Mouse (Mus musculus) embryo, embryonic 11.5 days (tissue): ENCODE measurements at regions not wholly inside any gene's neighbourhood (a gene's known extent, or its start where the extent isn't known, plus 50 kb on each side); places are given as distances from the start of the nearest gene placed in this dataset.

Source experiments
- DNase-seq: peaks from one replicate; pipeline ENCODE4 v3.0.0-alpha.2; 2012; ENCODE audit warnings: low read depth, low spot score

DNA sequence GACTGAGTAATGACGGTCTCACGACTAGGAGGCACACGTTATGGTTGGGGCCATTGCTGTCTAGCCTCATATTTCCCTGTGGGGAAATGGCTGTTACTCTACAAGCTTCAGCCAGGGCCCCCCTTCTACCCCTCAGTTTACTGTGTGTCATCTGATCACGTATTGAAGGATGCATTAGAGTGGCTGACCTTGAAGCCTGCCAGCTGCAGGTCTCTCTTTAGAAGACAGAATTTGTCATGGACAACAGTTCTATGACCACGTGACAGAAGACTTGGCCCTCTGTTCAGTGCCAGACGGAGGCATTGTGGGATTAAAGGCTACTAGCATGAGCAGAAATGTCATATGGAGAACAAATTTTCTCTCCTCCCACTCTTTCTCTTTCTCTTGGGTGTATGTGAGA, 115.6 kb downstream of the Gas1 start:
- no peak for DNase-seq

DNA sequence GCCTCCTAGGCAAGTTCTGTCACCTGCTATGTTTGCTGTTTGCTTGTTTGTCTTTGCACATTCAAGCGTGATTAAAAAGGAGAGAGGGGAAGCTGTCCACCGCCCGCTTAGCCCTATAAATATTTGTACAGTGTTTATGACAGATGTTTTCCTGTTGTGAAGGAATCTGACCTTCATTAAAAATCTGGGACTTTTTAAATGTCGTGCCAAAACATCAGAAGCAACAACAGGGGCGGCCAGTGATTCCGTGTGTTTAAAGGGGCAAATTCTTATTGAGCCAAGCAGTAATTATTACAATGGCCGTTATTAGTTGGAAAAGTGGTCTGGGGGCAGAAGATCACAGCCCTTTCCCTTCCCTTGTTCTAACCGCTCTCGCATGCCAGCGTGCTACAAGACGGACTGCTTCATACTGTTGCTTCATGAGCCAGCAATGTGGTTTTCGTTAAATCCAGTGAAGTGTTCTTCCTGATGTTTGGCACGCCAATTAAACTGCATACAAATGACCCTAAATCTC, 119.3 kb downstream of the Gas1 start:
- DNase-seq: no peak

DNA sequence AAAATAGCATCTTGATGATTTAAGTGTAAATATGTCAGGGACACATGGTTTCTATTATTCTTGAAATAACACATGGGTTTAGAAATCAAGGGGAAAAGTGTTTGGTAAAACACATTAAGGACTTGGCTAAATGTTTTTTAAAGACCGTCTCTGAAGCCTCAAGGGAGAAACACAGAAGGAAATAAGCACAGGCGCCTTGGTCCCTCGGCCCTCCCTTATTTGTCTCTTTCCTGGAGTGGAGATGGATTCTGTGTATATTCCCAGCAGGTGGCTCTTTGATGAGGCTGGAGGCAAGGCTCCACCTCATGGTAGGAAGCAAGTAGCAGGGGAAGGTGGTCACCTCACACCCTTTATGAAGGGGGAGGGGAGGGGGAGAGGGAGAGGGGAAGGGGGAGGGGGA, 122.6 kb downstream of the Gas1 start:
- DNase-seq: no peak

DNA sequence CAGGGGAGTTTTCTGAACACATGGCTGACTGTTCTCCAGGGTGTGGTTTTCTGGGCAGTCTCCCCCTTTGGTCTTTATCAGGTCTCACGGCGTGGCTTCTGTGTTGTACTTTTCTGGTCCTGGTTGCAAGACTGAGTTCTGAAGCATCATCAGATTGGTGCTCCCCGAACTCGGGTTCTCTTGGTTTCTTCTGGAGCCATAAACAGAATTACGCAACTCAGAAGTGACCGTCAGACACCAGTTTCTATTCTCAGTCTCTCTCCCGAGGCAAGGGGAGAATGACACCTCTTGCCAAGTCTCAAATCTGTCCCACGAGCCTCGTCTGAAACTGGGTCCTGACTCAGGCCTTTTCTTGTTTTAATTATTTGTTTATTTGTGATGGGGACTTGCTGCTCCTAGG, 123.1 kb downstream of the Gas1 start:
- DNase-seq: no peak

DNA sequence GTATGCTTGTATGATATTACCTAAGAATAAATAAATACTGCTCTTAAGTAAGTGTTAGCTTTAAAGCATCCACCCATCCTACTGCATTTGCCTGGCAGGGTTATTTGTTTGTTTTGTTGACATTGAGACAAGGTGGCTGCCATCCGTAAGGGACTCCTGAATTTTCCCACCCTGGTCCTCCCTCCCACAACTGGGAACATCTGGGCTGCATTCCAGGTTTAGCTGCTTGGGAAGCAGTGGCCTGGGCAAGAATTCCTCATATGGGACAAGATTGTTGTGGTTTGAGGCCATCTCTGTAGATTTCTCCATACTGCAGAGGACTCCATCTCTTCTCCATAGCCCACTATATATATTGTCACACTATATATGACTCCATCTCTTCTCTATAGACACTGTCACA, 125.3 kb downstream of the Gas1 start:
- DNase-seq: no peak

DNA sequence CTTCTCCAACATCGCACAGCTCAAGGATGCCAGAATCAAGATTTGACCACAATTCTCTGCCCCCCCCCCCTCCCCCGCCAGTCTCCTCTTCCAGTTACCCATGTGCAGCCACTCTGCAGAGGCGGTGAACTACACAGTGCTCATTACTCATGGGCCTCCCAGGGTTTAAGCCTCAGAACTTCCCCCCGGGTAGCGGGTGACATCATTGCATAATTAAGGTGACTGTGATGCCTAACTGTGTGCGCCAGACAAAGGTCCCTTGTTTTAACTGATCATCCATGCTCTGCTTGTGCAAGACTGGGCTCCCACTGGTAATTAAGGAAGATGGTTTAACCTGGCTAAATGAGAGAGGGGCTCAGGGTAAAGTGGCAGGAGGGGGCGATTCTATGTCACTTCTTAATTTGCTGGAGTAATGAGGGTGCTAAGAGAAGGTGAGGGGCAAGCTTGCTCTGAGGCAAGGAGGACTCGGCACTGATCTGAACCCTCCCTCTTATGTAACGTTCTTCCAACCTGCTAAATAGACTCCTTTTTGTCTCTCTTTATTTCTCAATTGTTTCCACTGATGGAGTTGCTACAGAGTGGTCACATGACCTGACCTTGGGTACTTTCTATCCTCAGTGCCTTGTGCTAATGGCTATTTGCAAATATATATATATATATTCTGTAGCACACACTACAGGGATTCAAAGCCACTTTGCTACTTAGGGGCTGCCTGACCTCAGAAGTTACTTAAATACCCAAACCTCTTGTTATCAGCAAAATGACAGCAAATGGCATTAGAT, 126.2 kb downstream of the Gas1 start:
- DNase-seq: no peak

DNA sequence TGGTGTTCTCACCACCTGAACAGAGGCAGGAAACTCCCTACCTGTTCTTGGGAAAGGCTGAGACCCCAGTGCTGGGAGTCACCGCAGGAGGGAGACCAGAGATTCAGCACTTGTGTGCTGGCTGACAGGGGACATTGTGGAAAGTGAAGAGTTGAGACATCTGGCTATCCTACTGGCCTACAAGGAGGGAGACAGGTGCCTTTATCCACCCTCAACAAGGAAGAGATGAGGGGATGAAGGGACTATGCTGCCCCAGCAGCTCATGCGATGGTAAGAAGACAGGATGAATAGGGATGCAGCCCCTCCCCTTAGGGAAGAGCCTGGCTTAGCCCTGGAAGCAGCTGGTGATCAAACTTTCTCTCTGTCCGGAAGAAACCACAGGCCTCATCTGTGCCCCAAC, 127.5 kb downstream of the Gas1 start:
- DNase-seq: no peak

DNA sequence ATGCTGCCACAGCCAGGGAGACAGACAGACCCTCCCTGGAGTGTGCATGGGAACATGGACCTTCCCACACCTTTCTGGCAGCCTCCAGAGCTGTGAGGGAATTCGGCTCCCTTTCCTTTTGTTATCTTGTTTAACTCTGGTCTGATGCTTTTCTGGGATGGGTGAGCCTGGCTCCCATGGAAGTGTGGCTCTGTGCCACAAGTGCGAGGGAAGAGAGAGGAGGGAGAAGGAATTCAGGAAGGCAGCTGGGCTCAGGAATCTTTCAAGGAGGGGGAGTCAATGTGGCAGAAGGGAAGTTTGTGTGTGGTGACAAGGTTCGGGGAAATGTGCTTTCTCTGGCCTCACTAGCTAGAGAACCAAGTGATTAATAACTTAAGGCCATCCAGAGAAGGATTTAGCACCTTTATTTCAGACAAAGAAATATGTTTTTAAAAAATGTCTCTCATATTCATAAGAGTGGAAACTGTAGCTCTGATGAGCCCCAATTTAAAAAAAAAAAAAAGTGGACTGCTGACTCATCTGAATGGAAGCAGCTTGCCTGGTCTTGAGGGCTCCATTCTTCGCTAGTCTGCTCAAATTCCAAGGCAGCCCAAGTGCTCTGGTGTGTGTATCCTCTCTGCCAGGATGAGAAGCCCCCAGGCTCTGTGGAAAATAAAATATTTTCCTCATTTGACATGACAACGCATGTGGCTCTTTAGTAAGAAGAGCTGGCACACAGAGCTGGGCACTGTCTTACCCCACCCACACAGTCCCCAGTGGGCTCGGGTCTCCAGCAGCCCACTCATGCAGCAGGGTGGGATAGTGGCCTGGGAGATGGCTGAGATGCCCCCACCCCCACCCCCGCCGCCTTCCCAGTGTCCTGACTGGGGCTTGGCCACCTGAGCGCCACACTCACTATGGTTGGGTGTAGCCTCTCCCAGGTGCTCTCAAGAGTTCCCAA, 129.1 kb downstream of the Gas1 start:
- DNase-seq: no peak

DNA sequence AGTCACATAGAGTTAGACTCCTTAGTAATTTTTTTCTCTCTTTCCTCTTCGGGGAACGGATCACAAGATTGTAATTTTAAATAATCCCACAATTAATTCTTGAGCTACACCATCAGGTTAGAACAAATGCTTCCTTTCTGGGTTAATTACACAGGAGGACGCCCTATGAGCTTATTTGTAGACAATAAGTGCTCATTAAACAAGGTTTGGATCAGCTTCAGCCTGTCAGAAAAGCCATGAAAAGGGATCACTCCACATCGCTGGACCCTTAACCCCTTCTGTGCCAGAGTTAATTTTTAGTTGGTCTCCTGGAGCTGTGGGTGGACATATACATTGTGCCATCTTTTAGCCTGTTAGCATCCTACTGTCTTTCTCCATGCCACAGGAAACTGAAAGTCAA, 131.4 kb downstream of the Gas1 start:
- no peak for DNase-seq

DNA sequence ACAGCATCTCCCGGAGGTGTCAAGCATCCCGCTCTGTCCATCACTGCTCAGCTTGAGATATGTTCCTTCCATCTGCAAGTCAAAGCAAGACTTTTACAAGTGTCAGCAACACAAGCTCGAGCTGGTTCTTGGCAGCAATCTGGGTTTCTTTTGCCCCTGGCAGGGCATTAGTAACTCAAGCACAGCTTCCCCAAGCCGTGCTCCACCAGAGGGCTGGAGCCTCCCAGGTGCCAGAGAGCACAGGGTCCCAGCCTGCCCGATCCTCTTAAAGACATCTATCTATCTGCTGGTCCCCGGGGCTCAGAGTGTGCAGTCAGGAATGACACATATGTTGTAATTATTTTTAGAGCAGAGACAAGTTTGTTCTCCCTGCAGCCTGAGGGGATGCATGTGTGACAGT, 132.3 kb downstream of the Gas1 start:
- DNase-seq: no peak

DNA sequence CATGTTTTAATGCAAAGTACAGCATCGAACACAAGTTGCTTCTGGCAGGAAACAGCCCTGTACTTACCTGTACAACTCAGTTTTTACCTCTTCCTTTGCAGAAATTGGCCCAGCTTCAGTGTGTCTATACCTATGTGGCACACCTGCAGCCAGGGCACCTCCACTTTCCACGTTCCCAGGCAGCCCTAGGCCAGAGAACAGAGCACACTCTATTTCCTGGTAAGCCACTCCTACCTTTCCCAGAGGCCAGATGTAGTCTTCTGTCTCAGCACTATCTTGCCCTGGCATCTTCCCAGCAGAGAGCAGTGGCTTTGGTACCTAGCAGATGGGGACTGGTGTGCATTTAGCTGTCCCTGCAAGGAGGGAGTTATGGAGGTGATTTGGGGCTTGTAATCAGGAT, 134.7 kb downstream of the Gas1 start:
- DNase-seq: no peak

DNA sequence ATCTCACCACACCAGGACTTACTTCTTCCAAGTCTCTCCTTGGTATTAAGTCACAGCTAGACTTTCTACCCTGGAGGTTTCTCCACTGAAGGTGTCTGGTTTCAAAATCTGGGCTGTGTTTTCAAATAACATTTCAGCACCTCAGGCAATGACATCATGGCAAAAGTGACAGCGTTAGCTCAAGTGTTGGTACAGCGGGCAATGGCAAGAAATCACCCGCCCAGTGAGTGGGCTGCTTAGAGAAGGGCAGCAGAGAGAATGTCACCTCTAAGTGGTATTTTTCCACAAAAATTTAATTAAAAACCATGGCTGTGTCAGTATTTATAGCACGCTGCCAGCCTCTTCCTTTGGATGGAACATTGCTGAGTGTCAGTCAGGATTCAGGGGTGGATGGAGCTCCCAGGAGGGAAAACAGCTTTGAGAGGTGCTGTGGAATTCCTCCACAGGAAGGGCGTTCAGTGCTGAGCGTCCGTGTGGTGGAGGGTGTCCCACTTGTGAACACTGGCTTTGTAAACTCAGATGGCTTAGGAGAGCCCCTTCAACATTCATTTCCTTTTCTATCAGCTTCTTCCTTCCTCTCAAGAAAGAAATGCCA, 141.5 kb downstream of the Gas1 start:
- no peak for DNase-seq

DNA sequence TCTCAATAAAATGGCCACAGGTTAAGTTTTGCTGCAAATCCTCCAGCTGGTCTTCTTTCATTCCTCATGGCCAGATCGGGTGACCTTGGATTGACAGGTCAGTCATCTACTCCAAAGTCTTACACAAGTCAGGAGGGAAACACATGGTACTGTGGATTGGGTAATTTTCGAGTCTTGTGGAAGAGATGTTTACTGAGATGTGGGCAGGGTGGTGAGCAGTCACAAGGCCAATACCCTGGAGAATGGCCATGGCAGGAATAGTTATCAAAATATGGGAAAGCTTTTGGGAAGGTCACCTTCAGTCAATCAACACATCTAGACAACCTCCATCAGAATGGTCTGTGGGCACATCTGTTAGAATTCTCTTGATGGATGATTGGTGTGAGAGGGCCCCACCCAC, 144.0 kb downstream of the Gas1 start:
- no peak for DNase-seq

DNA sequence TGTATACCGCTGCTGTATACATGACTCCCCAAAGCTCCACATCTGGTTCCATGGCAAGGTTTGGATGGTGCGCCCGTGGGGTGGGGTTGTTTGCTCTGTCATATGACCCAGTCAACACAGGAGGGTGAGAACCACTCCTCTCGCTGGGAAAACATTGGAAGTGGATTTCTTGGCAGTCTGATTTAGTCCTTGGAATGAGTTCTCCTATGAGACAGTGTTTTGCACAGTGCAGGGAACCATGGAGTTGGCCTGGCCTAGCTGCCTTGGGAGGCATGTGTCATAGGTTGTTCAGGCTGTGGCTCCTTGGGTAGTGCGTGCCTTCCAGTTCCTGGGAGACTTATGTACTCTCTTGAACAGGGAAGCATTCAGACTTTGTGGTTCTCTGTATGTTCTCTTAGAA, 144.6 kb downstream of the Gas1 start:
- DNase-seq: no peak

DNA sequence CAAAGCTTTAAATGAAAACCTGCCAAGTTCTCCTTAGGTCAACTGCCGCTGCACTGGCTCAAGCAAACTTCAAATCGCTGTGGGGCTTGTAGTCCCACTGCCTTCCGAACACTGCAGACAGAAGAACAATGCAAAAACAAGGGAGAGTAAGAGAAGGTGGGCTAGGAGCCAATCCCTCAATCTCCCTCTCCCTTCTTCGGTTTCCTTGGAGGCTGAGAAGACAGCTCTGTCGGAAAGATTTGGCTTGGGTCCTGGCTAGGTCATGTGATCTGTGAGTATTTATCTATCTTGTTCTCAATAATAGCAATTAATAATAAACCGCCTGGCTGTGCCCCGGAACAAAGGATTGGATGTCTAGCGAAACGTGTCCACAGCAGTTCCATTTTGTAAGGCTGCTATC, 147.6 kb downstream of the Gas1 start:
- no peak for DNase-seq

DNA sequence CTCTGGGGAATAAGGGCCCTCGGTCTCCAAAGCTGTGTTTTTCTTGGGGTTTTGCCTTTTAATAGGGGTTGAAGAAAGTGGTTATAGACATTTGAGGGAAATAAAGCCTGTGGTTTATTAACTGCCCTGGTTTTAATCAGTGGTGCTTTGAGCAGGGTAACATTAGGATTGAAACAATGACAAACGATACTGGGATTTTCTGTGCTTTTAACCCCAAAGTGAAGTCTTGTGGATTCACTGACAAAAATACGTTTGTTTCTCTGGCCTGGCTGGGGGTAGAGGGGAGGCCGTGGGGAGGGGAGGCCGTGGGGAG, 157.0 kb downstream of the Gas1 start:
- DNase-seq: no peak

DNA sequence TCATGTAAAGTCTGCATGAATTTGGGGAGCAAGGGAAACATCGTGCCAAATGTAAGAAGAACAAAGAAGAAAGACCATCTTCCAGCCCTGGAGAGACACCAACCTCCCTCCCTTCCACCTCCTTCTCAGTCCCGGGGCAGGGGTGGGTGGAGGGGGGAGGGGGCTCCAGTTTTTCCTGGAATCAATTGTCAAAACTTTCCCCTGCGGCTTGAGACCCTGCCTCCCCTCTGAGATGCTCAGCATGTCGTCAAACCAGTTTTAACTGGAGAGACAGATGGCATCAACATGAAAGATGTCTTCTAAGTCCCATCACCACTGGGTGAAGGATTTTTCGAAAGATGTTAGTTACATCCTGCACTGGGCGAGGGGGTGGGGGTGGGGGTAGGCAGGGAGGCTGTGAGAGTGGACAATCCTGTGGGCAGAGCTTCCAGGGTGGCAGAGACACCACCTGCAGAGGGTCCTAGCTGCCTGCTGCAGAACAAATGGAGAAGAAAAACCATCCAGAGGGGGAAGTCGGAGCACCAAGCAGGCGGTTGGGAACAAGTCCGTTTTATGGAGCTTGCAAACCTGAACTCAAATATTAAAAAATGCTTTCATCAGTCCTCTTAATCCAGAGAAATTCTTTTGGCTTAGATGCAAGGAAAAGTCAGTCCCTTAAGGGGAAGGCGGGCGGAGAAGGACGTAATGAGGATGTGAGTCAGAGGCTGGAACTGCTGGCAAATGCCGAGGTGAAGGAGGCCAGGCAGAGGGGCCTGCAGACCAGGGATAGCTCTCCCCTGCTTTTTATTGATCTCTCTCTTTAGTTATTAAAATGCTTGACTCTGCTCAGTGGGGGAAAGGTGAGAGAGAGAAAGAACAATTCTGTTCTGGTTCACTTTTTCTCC, 157.6 kb downstream of the Gas1 start:
- no peak for DNase-seq

DNA sequence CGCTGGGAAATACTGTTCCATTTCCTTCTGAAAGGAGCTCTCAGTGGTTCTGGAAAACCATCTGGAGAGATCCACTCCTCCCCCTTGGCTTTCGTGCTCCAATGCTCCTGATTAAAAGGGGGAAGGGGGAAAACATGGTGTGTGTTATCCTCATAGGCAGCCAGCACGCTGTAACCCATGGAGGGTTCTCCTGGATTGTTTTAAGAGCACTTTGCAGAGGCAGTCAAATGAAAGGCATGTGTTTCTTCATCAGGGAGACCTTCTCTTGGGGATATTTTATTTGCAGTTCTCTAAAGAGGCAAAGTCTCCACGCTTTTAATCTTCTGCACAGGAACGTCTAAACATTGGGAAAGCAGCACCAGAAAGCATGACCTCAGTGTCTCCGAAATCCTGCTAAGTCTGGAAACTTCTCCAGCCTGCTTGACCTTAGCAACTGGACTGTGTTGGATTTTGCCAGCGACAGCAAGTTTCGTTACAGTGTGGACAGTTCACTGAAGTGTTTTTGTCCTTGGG, 161.3 kb downstream of the Gas1 start:
- no peak for DNase-seq

DNA sequence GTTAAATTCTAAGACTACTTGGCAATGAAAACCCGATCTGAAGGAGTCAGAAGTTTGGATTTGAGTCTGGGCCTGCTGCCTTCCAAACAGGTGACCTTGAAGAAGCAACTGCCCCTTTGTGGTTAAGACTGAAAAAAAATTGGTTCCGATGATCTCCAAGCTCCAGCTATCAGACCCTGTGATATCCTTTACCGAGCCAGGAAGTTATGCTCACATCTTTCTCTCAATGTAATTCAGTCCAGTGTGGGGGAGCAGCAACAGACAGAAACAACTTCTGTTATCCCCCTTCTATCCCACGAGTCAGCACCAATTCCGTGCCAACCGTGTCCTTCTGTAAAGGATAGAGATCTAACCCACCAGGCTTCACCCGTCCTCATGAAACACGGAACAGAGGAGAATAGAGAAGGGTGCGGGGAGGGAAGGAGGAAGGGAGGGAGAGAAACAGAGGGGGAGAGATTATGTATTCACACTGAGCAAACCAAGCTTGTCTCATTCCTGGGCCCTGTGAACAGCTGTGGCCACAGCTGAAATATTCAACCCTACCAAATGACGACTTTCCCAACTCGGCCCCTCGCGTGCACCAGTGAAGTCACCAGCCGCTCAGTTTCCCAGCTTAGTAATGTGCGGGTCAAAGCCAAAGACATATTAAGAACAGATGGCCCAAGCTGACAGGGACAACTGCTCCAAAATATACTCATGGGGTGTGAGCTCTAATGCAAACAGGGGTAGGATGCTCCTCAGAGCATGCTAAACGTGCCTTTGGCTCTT, 164.9 kb downstream of the Gas1 start:
- DNase-seq: no peak

DNA sequence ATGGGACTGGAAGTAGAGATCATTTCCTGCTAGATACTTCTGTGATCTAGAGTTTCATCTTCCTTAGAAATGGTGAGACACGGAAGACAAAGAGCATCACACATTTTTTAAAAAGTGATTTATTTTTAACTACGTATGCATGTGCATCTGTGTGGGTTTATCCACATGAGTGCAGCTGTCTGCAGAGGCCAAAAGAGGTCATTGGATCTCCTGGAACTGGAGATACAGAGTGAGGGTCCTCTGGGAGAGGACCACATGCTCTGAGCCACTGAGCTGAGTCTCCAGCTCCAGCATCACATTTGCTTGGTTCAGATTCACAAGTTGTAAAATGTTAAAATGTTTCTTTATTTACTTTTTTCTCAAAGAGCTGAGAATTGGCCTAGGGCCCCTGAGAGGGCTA, 166.1 kb downstream of the Gas1 start:
- no peak for DNase-seq

DNA sequence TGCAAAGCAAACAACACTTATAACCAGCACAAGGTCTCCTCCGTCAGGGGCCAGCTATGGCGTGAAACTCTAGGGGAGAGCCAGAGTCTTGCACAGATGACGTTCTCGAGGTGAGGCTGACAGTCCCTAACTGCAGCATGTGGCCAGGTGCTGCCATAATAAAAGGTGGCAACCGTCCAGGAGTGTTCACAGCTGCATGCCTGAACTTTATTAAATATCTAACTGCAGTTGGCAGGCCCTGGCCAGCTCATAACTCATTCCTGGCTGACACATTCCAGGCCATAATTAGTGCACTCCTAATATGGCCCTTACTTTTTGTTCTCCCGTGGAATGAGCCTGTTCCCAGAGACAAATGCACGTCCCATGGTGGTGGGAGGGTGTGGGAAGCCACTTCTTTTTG, 169.6 kb downstream of the Gas1 start:
- no peak for DNase-seq
